Mouse (Mus musculus) C2C12 (cell line): ENCODE measurements around the gene Igsf9b. TPM values are rescaled to one million over a fixed set of nuclear protein-coding genes. Genes with fewer than 3 reads are reported as not detected.

Experiments
- H3K27me3 ChIP-seq: one replicate; pipeline ENCODE4 v1.6.1; 2011; ENCODE audit not compliant: control insufficient read depth, insufficient read depth, insufficient read length
- H3K36me3 ChIP-seq: one replicate; pipeline ENCODE4 v1.6.1; 2011; ENCODE audit not compliant: control insufficient read depth, insufficient read depth
- H3K4me3 ChIP-seq: one replicate; pipeline ENCODE4 v1.5.1; 2011; ENCODE audit warnings: mild to moderate bottlenecking, control low read depth; ENCODE audit not compliant: poor library complexity, insufficient read depth, severe bottlenecking
- H3K79me2 ChIP-seq: one replicate; pipeline ENCODE4 v1.6.1; 2011; ENCODE audit not compliant: control insufficient read depth, insufficient read depth
- H3K79me3 ChIP-seq: one replicate; pipeline ENCODE4 v1.6.1; 2011; ENCODE audit warnings: low read depth, control low read depth
- H3ac ChIP-seq: one replicate; pipeline ENCODE3; 2011; ENCODE audit warnings: low read depth; ENCODE audit not compliant: control insufficient read depth, insufficient read length
- CEBPB ChIP-seq: IDR thresholded peaks from one replicate; pipeline ENCODE4 v1.6.1; 2011; ENCODE audit warnings: low read depth, mild to moderate bottlenecking, control low read depth, moderate library complexity
- CTCF ChIP-seq: IDR thresholded peaks from one replicate; pipeline ENCODE4 v1.5.1; 2011; ENCODE audit not compliant: control insufficient read depth, insufficient read depth, insufficient read length
- FOSL1 ChIP-seq: IDR thresholded peaks from one replicate; pipeline ENCODE4 v1.8.0; 2011; ENCODE audit warnings: mild to moderate bottlenecking, low read length; ENCODE audit not compliant: poor library complexity, insufficient read depth, severe bottlenecking
- MAX ChIP-seq: IDR thresholded peaks from one replicate; pipeline ENCODE4 v1.6.1; 2011; ENCODE audit warnings: mild to moderate bottlenecking, control low read depth
- MYOD1 ChIP-seq: IDR thresholded peaks from one replicate; pipeline ENCODE4 v1.6.1; 2011; ENCODE audit warnings: low read depth; ENCODE audit not compliant: control insufficient read depth, insufficient read length
- MYOG ChIP-seq: IDR thresholded peaks from one replicate; pipeline ENCODE4 v1.6.1; 2011; ENCODE audit not compliant: control insufficient read depth, insufficient read length; ENCODE audit errors: extremely low read depth
- USF1 ChIP-seq: IDR thresholded peaks from one replicate; pipeline ENCODE4 v1.6.1; 2011; ENCODE audit warnings: low read depth, mild to moderate bottlenecking, control low read depth, moderate library complexity
- polyA plus RNA-seq: library from polyadenylated mRNA; unstranded; fragments of >200 nt; fragmentation: generic; extraction: Trizol; gene quantifications from one replicate; pipeline ENCODE4 v1.2.1, GENCODE M21; 2012; ENCODE audit warnings: missing spikeins

Igsf9b gene
- polyA plus RNA-seq, 1 experiment = 0.15 TPM

GRCm38 (mm10) chr9:27303571-27304484 lies 4.8 kb downstream of the Igsf9b start:
- no peaks in the 10 kb centered on the region for H3K79me3 ChIP-seq
- H3K79me2 ChIP-seq = no peaks in the 10 kb centered on the region
- TF ChIP-seq CEBPB (no peak), MAX (no peak), MYOG (no peak), CTCF (no peak), FOSL1 (no peak), MYOD1 (no peak), USF1 (no peak)
- no peak overlapping the region for H3ac ChIP-seq
- H3K27me3 ChIP-seq = peaks cover 6% of the 10 kb centered on the region
- no peak overlapping the region for H3K4me3 ChIP-seq
- H3K36me3 ChIP-seq = no peaks in the 10 kb centered on the region

- Histone ChIP-seq H3K79me2 (no peaks in the 10 kb centered on the region), H3K27me3 (peaks cover 6% of the 10 kb centered on the region), H3ac (no peak overlapping the region), H3K4me3 (no peak overlapping the region), H3K36me3 (no peaks in the 10 kb centered on the region), H3K79me3 (no peaks in the 10 kb centered on the region)
- TF ChIP-seq FOSL1 (no peak), MAX (no peak), MYOG (no peak), USF1 (no peak), MYOD1 (no peak), CEBPB (no peak), CTCF (no peak)
These were observed 5.6 kb downstream of the Igsf9b start for GRCm38 (mm10) chr9:27304485-27305102.

- no peaks in the 10 kb centered on the region for H3K79me3 ChIP-seq
- no peaks in the 10 kb centered on the region for H3K27me3 ChIP-seq
- no peak overlapping the region for H3ac ChIP-seq
- H3K4me3 ChIP-seq = no peak overlapping the region
- no peak for TF ChIP-seq USF1
- TF ChIP-seq FOSL1 = no peak
- TF ChIP-seq MYOD1 = no peak
- TF ChIP-seq CTCF = no peak
- TF ChIP-seq MYOG = no peak
- TF ChIP-seq MAX = no peak
- TF ChIP-seq CEBPB = no peak
- no peaks in the 10 kb centered on the region for H3K36me3 ChIP-seq
- H3K79me2 ChIP-seq = no peaks in the 10 kb centered on the region
These were observed 6.5 kb downstream of the Igsf9b start for GRCm38 (mm10) chr9:27305502-27305901.

GRCm38 (mm10) chr9:27306642-27307041 lies 7.6 kb downstream of the Igsf9b start:
- H3K27me3 ChIP-seq = no peaks in the 10 kb centered on the region
- TF ChIP-seq FOSL1 (no peak), USF1 (no peak), CTCF (no peak), CEBPB (no peak), MYOD1 (no peak), MAX (no peak), MYOG (no peak)

GRCm38 (mm10) chr9:27307265-27307664 lies 8.3 kb downstream of the Igsf9b start:
- Histone ChIP-seq H3K4me3 (no peak overlapping the region), H3K36me3 (no peaks in the 10 kb centered on the region), H3ac (no peak overlapping the region), H3K79me2 (no peaks in the 10 kb centered on the region), H3K79me3 (no peaks in the 10 kb centered on the region), H3K27me3 (no peaks in the 10 kb centered on the region)
- no peak for TF ChIP-seq MAX

More at GRCm38 (mm10) chr9:27306642-27307041, 7.6 kb downstream of the Igsf9b start:
- Histone ChIP-seq H3K36me3 (no peaks in the 10 kb centered on the region), H3K79me2 (no peaks in the 10 kb centered on the region), H3ac (no peak overlapping the region), H3K79me3 (no peaks in the 10 kb centered on the region), H3K4me3 (no peak overlapping the region)

- Histone ChIP-seq H3K4me3 (no peak overlapping the region), H3K27me3 (no peaks in the 10 kb centered on the region), H3ac (no peak overlapping the region), H3K36me3 (no peaks in the 10 kb centered on the region), H3K79me3 (no peaks in the 10 kb centered on the region), H3K79me2 (no peaks in the 10 kb centered on the region)
- TF ChIP-seq MYOD1 (no peak), MYOG (no peak), CTCF (no peak), MAX (no peak), CEBPB (no peak), USF1 (no peak), FOSL1 (no peak)
These were observed 9.0 kb downstream of the Igsf9b start for GRCm38 (mm10) chr9:27308045-27308444.
